Mouse (Mus musculus): ENCODE results near the gene Unc50.

The Unc50 gene

DNA sequence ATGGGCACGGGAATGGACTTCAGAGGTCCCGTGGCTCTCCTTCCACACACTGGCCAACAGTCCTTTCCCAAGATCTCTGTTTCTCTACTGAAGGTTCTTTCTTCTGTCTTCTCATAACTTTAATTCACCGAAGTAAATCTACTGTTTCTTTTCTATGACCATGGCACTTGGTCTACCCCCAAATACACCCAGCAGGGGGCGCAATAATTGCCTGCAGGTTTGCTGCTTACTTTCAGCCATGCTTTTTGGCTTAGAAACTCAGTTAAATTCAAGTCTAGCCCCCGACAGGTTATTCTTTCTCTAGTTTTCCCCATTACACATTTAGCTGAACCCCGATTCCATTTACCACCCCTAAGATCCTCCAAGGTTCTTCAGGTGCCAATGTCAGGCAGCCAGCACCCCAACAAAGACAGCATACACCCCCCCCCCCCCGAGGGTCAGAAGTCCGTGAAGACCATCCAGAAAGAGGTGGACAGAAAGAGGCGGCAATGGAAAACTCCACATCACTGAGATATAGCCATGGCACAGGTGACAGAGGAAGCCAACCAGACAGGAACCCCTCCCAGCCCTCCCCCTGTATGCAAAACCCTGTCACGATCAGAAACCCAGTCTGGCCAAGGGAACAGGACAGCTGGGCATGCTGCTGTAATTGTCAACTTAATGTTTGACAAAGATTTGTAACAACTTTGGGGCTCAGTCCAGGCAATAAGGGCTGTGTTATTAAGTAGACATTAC is 18.6 kb downstream of the Unc50 start:
- peak; percentile 61 for DNase-seq (ENCODE audit: low spot score)

DNA sequence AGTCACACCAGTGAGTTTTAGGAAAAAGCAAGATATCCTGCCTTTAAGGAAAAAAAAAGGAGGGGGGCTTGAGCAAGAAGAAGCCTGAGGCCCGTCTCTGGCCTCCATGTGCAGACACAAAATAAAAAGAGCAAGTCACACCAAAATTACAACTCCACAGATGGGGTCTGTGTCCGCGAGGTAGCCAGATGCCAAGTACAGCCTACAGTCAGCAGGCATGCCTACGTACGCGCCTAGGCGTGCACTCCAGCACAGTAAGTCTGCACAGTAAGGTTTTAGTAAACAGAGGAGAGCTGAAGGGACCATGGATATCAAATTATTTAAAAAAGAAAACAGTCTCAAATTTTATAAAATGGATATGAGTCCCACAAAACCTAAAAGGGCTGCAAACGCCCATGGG is 21.3 kb downstream of the Unc50 start:
- DNase-seq (ENCODE audit: low spot score) = no peak

GRCm38 (mm10) chr1:37457546-37457945 is 27.6 kb downstream of the Unc50 start:
- no peak for DNase-seq (ENCODE audit: low spot score)

- no peak for DNase-seq (ENCODE audit: low spot score)
These were observed 35.0 kb downstream of the Unc50 start for GRCm38 (mm10) chr1:37464878-37465452.

DNA sequence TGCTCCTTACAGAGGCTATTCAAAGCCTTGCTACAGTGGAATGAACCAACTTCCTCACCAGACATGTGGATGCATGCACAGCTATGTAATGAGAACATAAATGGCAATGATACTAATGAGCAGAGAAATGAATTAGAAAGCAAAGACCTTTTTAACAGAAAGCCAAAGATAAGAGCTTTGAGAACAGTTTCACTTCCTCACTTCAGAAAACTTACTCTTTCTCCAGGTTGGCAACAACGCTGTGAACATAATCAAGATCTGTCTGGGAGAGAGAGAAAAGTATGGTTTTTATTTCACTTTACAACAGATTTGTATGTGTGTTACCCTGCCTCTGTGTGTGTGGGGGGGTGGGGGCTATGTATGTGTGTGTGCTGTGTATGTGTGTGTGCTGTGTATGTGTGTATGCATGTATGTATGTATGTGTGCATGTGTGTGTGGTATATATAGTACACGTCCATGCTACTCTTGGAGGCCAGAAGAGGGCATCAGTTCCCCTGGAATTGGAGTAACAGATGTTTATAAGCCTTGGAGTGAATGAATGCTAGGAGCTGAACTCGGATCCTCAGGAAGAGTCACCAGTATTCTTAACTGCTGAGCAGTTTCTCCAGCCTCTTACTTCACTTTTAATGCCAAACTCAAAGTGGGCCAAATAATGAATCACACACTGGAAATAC is 36.5 kb downstream of the Unc50 start:
- no peak for DNase-seq (ENCODE audit: low spot score)

DNA sequence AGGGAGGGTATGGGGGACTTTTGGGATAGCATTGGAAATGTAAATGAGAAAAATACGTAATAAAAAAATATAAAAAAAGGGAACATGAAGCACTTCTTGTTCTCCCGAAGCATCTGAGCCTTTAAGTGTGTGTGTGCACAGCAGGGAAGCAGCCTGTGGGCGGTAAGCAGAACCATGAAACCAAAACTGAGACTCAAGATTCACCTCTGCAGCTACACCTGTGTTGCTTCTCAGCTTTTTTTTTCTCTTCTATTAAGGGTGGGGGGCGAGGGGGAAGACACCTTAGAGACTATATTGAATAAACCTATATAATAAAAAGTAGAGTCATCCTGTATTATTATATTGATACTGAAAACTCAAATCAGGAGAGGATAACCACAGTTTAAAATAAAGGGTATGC is 37.9 kb downstream of the Unc50 start:
- no peak for DNase-seq (ENCODE audit: low spot score)

- no peak for DNase-seq (ENCODE audit: low spot score)
These were observed 39.1 kb downstream of the Unc50 start for GRCm38 (mm10) chr1:37469007-37469406.

- DNase-seq (ENCODE audit: low spot score) = no peak
These were observed 41.5 kb downstream of the Unc50 start for GRCm38 (mm10) chr1:37471179-37472148.

GRCm38 (mm10) chr1:37473251-37473650 is 43.3 kb downstream of the Unc50 start:
- DNase-seq (ENCODE audit: low spot score) = no peak

DNA sequence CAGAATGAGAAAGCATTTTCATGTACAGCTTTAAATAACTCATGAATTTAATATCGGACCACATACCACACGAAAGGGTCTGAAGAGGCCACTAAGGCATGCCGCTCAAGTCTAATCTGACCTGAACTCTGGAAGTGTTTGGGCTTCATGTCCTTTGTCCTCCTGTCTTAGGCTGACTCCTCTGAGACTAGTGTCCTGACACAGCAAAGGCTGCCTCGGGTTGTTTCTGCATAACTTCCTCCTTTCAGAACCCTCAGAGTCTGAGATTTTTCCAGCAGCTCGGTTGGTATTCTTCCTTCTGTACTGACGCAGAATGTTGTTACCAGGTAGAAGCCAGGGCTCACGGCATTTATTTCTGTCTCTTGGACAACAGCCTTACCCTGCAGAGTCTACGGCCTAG is 44.1 kb downstream of the Unc50 start:
- no peak for DNase-seq (ENCODE audit: low spot score)

GRCm38 (mm10) chr1:37474634-37475190 is 44.8 kb downstream of the Unc50 start:
- DNase-seq (ENCODE audit: low spot score) = no peak

GRCm38 (mm10) chr1:37475312-37475711 is 45.4 kb downstream of the Unc50 start:
- no peak for DNase-seq (ENCODE audit: low spot score)

- DNase-seq (ENCODE audit: low spot score) = no peak
These were observed 47.3 kb downstream of the Unc50 start for GRCm38 (mm10) chr1:37477250-37477649.

DNA sequence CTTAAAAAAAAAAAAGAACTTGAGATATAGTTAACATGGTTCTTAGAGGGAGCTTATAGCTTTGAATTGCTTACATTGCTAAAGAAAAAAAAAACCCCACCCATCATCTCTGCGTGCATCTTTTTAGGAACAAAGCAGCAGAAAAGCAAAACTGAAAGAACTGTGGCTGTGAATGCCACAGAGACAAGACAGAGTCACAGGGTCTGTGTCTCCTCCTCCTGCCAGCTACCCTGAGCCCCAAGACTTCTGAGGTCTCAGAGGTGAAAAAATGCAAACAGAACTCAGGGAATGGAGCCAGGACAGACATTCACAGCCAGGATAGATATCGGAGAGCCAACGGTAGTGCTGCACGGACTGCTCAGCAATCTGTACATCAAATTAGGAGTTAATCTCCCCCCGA is 48.0 kb downstream of the Unc50 start:
- no peak for DNase-seq (ENCODE audit: low spot score)

- no peak for DNase-seq (ENCODE audit: low spot score)
These were observed 48.5 kb downstream of the Unc50 start for GRCm38 (mm10) chr1:37478416-37478815.

DNA sequence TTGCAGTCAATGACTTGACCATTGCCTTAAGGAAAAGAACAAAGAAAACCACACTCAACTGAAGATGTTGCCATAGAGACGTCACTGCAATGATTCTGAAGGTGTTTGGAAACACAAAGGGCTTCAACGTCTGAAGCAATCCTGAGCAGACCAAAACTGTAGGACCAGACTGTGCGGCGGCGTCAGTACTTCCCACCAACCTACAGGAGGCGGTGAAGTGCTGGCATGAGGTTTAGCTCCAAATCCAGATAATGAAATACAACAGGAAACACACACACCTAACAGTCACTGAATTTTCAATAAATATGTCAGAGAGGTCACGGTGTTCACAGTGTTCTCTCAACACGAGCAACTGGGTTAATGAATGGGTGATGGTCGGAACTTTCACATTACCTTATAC is 49.1 kb downstream of the Unc50 start:
- peak; percentile 16 for DNase-seq (ENCODE audit: low spot score)

DNA sequence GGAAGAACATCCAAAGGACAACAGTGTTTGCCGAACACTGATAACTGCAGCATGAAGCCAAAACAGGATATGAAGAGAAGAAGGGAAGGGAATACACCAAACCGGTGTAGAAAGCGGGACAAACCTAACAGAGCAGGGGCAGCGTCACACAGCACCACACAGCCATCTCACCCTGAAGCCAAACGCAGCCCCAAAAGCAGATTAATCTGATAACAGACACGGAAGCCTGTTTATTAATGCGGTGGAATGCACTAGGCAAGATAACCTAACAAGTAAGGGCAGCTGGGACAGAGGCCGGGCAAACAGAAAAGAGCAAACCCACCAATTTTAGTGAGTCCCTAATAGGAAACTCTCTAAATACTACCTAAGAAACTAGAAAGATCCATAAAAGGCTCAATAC is 49.8 kb downstream of the Unc50 start:
- no peak for DNase-seq (ENCODE audit: low spot score)

GRCm38 (mm10) chr1:37480731-37481130 is 50.8 kb downstream of the Unc50 start:
- DNase-seq (ENCODE audit: low spot score) = no peak

DNA sequence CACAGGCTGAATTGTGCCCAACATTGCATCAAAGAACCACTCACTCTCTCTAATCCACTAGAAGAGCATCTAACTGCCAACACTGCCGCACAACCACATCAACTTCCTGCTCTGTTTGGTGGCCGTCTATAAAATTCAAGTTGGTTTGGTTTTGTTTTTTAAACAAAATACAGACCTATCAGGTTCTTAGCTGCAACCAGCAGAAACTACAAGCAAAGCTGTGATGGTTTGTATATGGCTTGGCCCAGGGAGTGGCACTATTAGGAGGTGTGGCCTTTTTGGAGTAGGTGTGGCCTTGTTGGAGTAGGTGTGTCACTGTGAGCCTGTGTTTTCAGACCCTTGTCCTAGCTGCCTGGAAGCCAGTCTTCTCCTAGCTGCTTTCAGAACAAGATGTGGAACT is 51.4 kb downstream of the Unc50 start:
- DNase-seq (ENCODE audit: low spot score) = no peak

DNA sequence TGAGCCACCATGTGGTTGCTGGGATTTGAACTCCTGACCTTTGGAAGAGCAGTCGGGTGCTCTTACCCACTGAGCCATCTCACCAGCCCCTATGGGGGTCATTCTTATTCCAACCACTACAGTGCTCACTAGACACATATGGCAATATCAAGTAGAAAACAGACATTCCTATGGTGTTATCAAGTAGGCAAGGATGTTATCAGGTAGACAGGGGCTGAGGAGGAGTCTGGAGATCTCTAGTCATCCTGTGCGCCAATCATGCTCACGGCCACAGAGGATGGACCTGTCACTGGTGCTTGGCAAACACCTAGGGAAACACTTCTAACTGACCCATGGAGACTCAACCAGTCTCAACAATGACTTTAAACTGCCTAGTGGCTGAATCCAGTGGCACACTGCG is 54.7 kb downstream of the Unc50 start:
- DNase-seq (ENCODE audit: low spot score) = no peak

DNA sequence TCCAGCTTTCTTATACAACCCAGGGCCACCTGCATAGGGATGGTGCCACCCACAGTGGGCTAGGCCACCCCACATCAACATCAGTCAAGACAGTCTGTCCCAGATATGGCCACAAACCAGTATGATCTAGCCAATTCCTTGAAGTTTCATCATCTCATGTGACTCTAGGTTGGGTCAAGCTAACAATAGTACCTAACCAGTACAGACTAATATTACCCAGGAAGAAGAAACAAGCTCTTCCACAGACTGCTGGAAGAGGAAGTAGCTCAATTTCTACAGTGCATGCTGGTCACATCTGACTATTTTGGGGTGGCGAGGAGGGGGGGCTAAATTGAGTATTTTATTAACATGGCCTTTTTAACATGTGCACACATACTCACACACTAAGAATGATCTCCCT is 56.5 kb downstream of the Unc50 start:
- no peak for DNase-seq (ENCODE audit: low spot score)

- DNase-seq (ENCODE audit: low spot score) = no peak
These were observed 57.1 kb downstream of the Unc50 start for GRCm38 (mm10) chr1:37486994-37487393.

Data from retina, embryonic 14.5 days (tissue).